Mouse (Mus musculus): ENCODE measurements around the gene Fchsd2.

The Fchsd2 gene

GRCm38 (mm10) chr7:101287820-101288219 is 195.2 kb downstream of the Fchsd2 start:
- DNase-seq (ENCODE audit: low read depth, low spot score): no peak

GRCm38 (mm10) chr7:101288436-101288835 is 195.8 kb downstream of the Fchsd2 start:
- no peak for DNase-seq (ENCODE audit: low read depth, low spot score)

GRCm38 (mm10) chr7:101290401-101290800 is 197.7 kb downstream of the Fchsd2 start:
- DNase-seq (ENCODE audit: low read depth, low spot score): no peak

GRCm38 (mm10) chr7:101291211-101291610 is 198.5 kb downstream of the Fchsd2 start:
- no peak for DNase-seq (ENCODE audit: low read depth, low spot score)

- DNase-seq (ENCODE audit: low read depth, low spot score): no peak
Measured at GRCm38 (mm10) chr7:101291641-101292040, 199.0 kb downstream of the Fchsd2 start.

GRCm38 (mm10) chr7:101292086-101292485 is 199.4 kb downstream of the Fchsd2 start:
- no peak for DNase-seq (ENCODE audit: low read depth, low spot score)

GRCm38 (mm10) chr7:101292696-101293095 is 200.0 kb downstream of the Fchsd2 start:
- no peak for DNase-seq (ENCODE audit: low read depth, low spot score)

GRCm38 (mm10) chr7:101293138-101293537 is 200.5 kb downstream of the Fchsd2 start:
- DNase-seq (ENCODE audit: low read depth, low spot score): no peak

GRCm38 (mm10) chr7:101293611-101294010 is 200.9 kb downstream of the Fchsd2 start:
- no peak for DNase-seq (ENCODE audit: low read depth, low spot score)

- DNase-seq (ENCODE audit: low read depth, low spot score): peak; percentile 56
Measured at GRCm38 (mm10) chr7:101295438-101295837, 202.8 kb downstream of the Fchsd2 start.

GRCm38 (mm10) chr7:101296252-101297022 is 203.8 kb downstream of the Fchsd2 start:
- DNase-seq (ENCODE audit: low read depth, low spot score): peak; percentile 84

- no peak for DNase-seq (ENCODE audit: low read depth, low spot score)
Measured at GRCm38 (mm10) chr7:101297023-101297405, 204.4 kb downstream of the Fchsd2 start.

- no peak for DNase-seq (ENCODE audit: low read depth, low spot score)
Measured at GRCm38 (mm10) chr7:101298375-101298774, 205.7 kb downstream of the Fchsd2 start.

GRCm38 (mm10) chr7:101301361-101301880 is 208.8 kb downstream of the Fchsd2 start:
- DNase-seq (ENCODE audit: low read depth, low spot score): no peak

GRCm38 (mm10) chr7:101301881-101302456 is 209.3 kb downstream of the Fchsd2 start, which contains the start of gene Atg16l2:
Gene Atg16l2 (minus strand): TSS chr7:101302251.
- peak; percentile 97 for DNase-seq (ENCODE audit: low read depth, low spot score)

- no peak for DNase-seq (ENCODE audit: low read depth, low spot score)
Measured at GRCm38 (mm10) chr7:101302691-101303090, 210.0 kb downstream of the Fchsd2 start.

- no peak for DNase-seq (ENCODE audit: low read depth, low spot score)
Measured at GRCm38 (mm10) chr7:101306841-101307240, 214.2 kb downstream of the Fchsd2 start.

GRCm38 (mm10) chr7:101309985-101310326 is 217.3 kb downstream of the Fchsd2 start:
- DNase-seq (ENCODE audit: low read depth, low spot score): no peak

GRCm38 (mm10) chr7:101310327-101311028 is 217.8 kb downstream of the Fchsd2 start:
- peak; percentile 99 for DNase-seq (ENCODE audit: low read depth, low spot score)

- no peak for DNase-seq (ENCODE audit: low read depth, low spot score)
Measured at GRCm38 (mm10) chr7:101311061-101311460, 218.4 kb downstream of the Fchsd2 start.

GRCm38 (mm10) chr7:101313033-101313432 is 220.4 kb downstream of the Fchsd2 start:
- DNase-seq (ENCODE audit: low read depth, low spot score): no peak

- DNase-seq (ENCODE audit: low read depth, low spot score): no peak
Measured at GRCm38 (mm10) chr7:101314396-101314795, 221.7 kb downstream of the Fchsd2 start.

Measured in ES-CJ7 (cell line).